Mouse (Mus musculus) CH12.LX (cell line): ENCODE data around the gene Ppil3. TPM values are rescaled to one million over a fixed set of nuclear protein-coding genes. Genes with fewer than 3 reads are reported as not detected.

Experiments
- DNase-seq: peaks from one replicate; pipeline ENCODE4 v3.0.0-alpha.2; 2013; ENCODE audit errors: extremely low read depth
- H3K27ac ChIP-seq: 2 replicates; pipeline ENCODE4 v1.5.1; 2012; ENCODE audit warnings: low read depth, mild to moderate bottlenecking, control low read depth, moderate library complexity; ENCODE audit not compliant: insufficient read depth
- H3K27me3 ChIP-seq: replicated peaks from 2 replicates; pipeline ENCODE3; 2012; ENCODE audit warnings: inconsistent platforms
- H3K36me3 ChIP-seq, 2 experiments: replicated peaks in 1 of 2; 2 replicates each; pipeline versions ENCODE3 to v1.6.1; 2012; ENCODE audit warnings: inconsistent platforms in 1 of 2, low read length in 1 of 2, mild to moderate bottlenecking in 1 of 2, mixed read lengths in 1 of 2, moderate library complexity in 1 of 2; ENCODE audit not compliant: control insufficient read depth in 1 of 2, insufficient read depth in 1 of 2
- H3K4me1 ChIP-seq, 2 experiments: 2 replicates each; pipeline ENCODE4 v1.6.1; 2012; ENCODE audit warnings: inconsistent platforms in 1 of 2, moderate library complexity in 1 of 2; ENCODE audit not compliant: insufficient read depth in 2 of 2, control insufficient read depth in 1 of 2
- H3K4me2 ChIP-seq: 2 replicates; pipeline ENCODE4 v1.6.1; 2012; ENCODE audit warnings: low read depth, mild to moderate bottlenecking, control low read depth; ENCODE audit not compliant: poor library complexity, insufficient read depth, severe bottlenecking
- H3K4me3 ChIP-seq, 3 experiments: fragments of 150-350 bp in 1 of 3; sonication (generic) in 1 of 3; replicated peaks in 1 of 3; 2 replicates each; pipeline versions ENCODE3 to v1.5.1; 2011 to 2012; ENCODE audit warnings: low read depth in 2 of 3, low read length in 2 of 3, mild to moderate bottlenecking in 2 of 3, moderate library complexity in 2 of 3, control low read depth in 1 of 3, improper control_type of control experiment in 1 of 3, inconsistent platforms in 1 of 3, mixed read lengths in 1 of 3; ENCODE audit not compliant: poor library complexity in 1 of 3
- H3K79me2 ChIP-seq: replicated peaks from 2 replicates; pipeline ENCODE4 v1.6.1; 2012; ENCODE audit warnings: mild to moderate bottlenecking, moderate library complexity; ENCODE audit not compliant: control insufficient read depth, poor library complexity, insufficient read depth, severe bottlenecking; ENCODE audit errors: extremely low read depth
- H3K9ac ChIP-seq: 2 replicates; pipeline ENCODE4 v1.6.1; 2012; ENCODE audit warnings: low read depth, mild to moderate bottlenecking, control low read depth, moderate library complexity; ENCODE audit not compliant: insufficient read depth
- H3K9me3 ChIP-seq: replicated peaks from 2 replicates; pipeline ENCODE3; 2012; ENCODE audit warnings: low read length, inconsistent platforms, mixed read lengths
- CHD1 ChIP-seq: IDR thresholded peaks from 2 replicates; pipeline ENCODE4 v1.6.1; 2012; ENCODE audit warnings: low read depth, low read length, improper control_type of control experiment, inconsistent platforms
- CHD2 ChIP-seq: IDR thresholded peaks from 2 replicates; pipeline ENCODE4 v1.6.1; 2011; ENCODE audit warnings: low read length, improper control_type of control experiment
- E2F4 ChIP-seq: IDR thresholded peaks from 2 replicates; pipeline ENCODE4 v1.6.1; 2011; ENCODE audit warnings: low read depth, low read length, improper control_type of control experiment; ENCODE audit not compliant: insufficient replicate concordance
- ELF1 ChIP-seq: IDR thresholded peaks from 2 replicates; pipeline ENCODE4 v1.6.1; 2014; ENCODE audit warnings: low read depth, mild to moderate bottlenecking, inconsistent platforms, low read length, improper control_type of control experiment
- ETS1 ChIP-seq: conservative IDR thresholded peaks from 2 replicates; pipeline ENCODE4 v1.6.1; 2012; ENCODE audit warnings: low read depth, mild to moderate bottlenecking, inconsistent platforms, low read length, improper control_type of control experiment, moderate library complexity
- GABPA ChIP-seq: IDR thresholded peaks from 2 replicates; pipeline ENCODE4 v1.6.1; 2012; ENCODE audit warnings: low read depth, low read length, improper control_type of control experiment, inconsistent platforms; ENCODE audit not compliant: insufficient replicate concordance
- IRF4 ChIP-seq: IDR thresholded peaks from 2 replicates; pipeline ENCODE4 v1.6.1; 2014; ENCODE audit warnings: low read depth, mild to moderate bottlenecking, inconsistent platforms, low read length, improper control_type of control experiment
- JUND ChIP-seq: conservative IDR thresholded peaks from 2 replicates; pipeline ENCODE4 v1.6.1; 2011; ENCODE audit warnings: low read depth, low read length, improper control_type of control experiment
- MAFK ChIP-seq: IDR thresholded peaks from 2 replicates; pipeline ENCODE4 v1.6.1; 2011; ENCODE audit warnings: low read length, improper control_type of control experiment; ENCODE audit not compliant: insufficient replicate concordance
- MAZ ChIP-seq: IDR thresholded peaks from 2 replicates; pipeline ENCODE4 v1.6.1; 2012; ENCODE audit warnings: low read depth, mild to moderate bottlenecking, inconsistent platforms, low read length, improper control_type of control experiment, moderate library complexity
- MEF2A ChIP-seq: IDR thresholded peaks from 2 replicates; pipeline ENCODE4 v1.6.1; 2014; ENCODE audit warnings: low read depth, mild to moderate bottlenecking, inconsistent platforms, low read length, improper control_type of control experiment, borderline replicate concordance
- NELFE ChIP-seq: IDR thresholded peaks from 2 replicates; pipeline ENCODE4 v1.6.1; 2011; ENCODE audit warnings: low read depth, low read length, improper control_type of control experiment
- PAX5 ChIP-seq: IDR thresholded peaks from 2 replicates; pipeline ENCODE4 v1.6.1; 2012; ENCODE audit warnings: low read length, inconsistent platforms, mixed read lengths
- POLR2AphosphoS2 ChIP-seq: IDR thresholded peaks from 2 replicates; pipeline ENCODE4 v1.6.1; 2011; ENCODE audit warnings: low read depth, low read length, improper control_type of control experiment
- RAD21 ChIP-seq: IDR thresholded peaks from 2 replicates; pipeline ENCODE4 v1.6.1; 2011; ENCODE audit warnings: low read depth, mild to moderate bottlenecking, low read length, improper control_type of control experiment, moderate library complexity
- SMC3 ChIP-seq: IDR thresholded peaks from 2 replicates; pipeline ENCODE4 v1.6.1; 2011; ENCODE audit warnings: low read depth, low read length, improper control_type of control experiment
- USF1 ChIP-seq: IDR thresholded peaks from 2 replicates; pipeline ENCODE4 v1.6.1; 2014; ENCODE audit warnings: low read depth, mild to moderate bottlenecking, inconsistent platforms, low read length, improper control_type of control experiment
- ZKSCAN1 ChIP-seq: IDR thresholded peaks from 2 replicates; pipeline ENCODE4 v1.6.1; 2012; ENCODE audit warnings: low read depth, inconsistent platforms, low read length, improper control_type of control experiment, borderline replicate concordance
- dilution Hi-C: fragments of 300-500 bp; cut with MboI; formaldehyde crosslinking; loops from 2 replicates; pipeline ENCODE4 v1.14.3; 2020; ENCODE audit warnings: low sequenced_read_pairs; ENCODE audit not compliant: extremely low pct_unique_long_range_greater_than_20kb, extremely low pct_ligation_motif_present
- in situ Hi-C: fragments of 300-500 bp; cut with MboI; formaldehyde crosslinking; loops from 3 replicates; pipeline ENCODE4 v1.14.3; 2019; ENCODE audit warnings: low sequenced_read_pairs, low pct_ligation_motif_present, low pct_unique_long_range_greater_than_20kb, mixed read lengths
- polyA plus RNA-seq: library from polyadenylated mRNA; unstranded; fragments of >175 nt; gene quantifications from 2 replicates; pipeline ENCODE4 v1.2.1, GENCODE M21; 2012; ENCODE audit warnings: low read depth; ENCODE audit not compliant: insufficient read length
- total RNA-seq, 2 experiments: library from RNA; depleted of rRNA; stranded (reverse); fragments of 300-350 nt in 1 of 2; fragments of >200 nt in 1 of 2; gene quantifications; 2 replicates each; pipeline ENCODE4 v1.2.3; 2012 to 2014

Gene Ppil3
- total and polyA plus RNA-seq, 3 experiments: 66.1 to 161 (median 103) TPM

DNA sequence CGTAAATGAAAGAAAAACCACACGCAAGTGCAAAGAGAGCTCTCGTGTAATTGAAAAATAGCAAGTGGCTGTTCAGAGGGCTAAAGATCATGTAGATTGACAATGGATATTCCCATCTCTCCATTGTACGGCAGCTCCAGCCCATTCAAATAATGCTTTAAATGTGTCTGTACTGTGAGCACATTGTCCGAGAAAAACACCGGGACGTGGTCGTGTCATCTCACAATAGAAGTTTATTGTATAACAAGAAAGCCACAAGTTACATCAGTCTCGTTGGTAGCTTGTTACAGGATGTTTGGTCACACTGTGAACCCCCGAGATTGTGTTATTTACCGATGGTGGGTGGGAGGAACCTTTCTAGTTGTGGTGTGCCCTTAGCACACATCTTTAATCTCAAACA, 575 bp upstream of the Ppil3 start:
- Histone ChIP-seq H3K9me3 (no peaks in the 10 kb centered on the region), H3K4me3 (peak overlapping the region; percentile 69 to 82 (median 74)), H3K4me1 (peaks cover 5 to 24% of the 10 kb centered on the region in 2 experiments), H3K27ac (peak overlapping the region; percentile 17; the same call in 1 of the 2 replicates), H3K9ac (peak overlapping the region; percentile 65), H3K27me3 (no peaks in the 10 kb centered on the region), H3K36me3 (peaks cover 27 to 64% of the 10 kb centered on the region in 2 experiments), H3K4me2 (peak overlapping the region; percentile 81), H3K79me2 (peaks cover 37% of the 10 kb centered on the region)
- dilution Hi-C loops (no loop called here), in situ Hi-C loops (no loop called here)
- TF ChIP-seq E2F4 (no peak), MEF2A (no peak), ELF1 (no peak)
- DNase-seq: peak; percentile 19

DNA sequence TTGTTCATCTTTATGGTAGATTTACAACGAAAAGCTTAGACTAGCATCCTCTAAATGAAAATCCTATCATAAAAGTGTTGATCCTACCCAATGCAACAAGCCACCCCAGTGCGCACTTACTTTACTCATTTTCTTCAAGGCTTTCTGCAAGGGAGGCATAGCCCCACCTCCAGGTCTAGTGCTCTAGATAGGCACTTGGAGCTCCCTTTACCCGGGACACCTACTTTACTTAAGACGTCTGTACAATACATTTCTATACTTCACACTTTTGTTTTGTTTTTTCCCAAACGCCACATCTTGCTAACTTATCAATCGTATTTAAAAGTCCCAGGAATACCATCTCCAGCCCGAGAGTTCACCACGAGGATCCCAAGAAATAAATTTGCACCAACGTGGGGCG, 595 bp downstream of the Ppil3 start:
- dilution Hi-C loops: no loop called here
- H3K4me3 ChIP-seq: peak overlapping the region; percentile 69 to 82 (median 74)
- no peak for TF ChIP-seq CHD2
- TF ChIP-seq RAD21: no peak
- TF ChIP-seq NELFE: no peak
- TF ChIP-seq CHD1: no peak
- TF ChIP-seq MAFK: no peak
- no peak for TF ChIP-seq IRF4
- no peak for TF ChIP-seq JUND
- no peak for TF ChIP-seq MAZ
- TF ChIP-seq POLR2AphosphoS2: no peak
- TF ChIP-seq ZKSCAN1: no peak
- TF ChIP-seq ELF1: no peak
- TF ChIP-seq ETS1: no peak
- no peak for TF ChIP-seq GABPA
- no peak for TF ChIP-seq PAX5
- no peak for TF ChIP-seq USF1
- no peak for TF ChIP-seq SMC3
- no peak for TF ChIP-seq MEF2A
- TF ChIP-seq, all 38 proteins: peak for 0
- peak overlapping the region; percentile 81; the same call in 1 of the 2 replicates for H3K4me2 ChIP-seq
- DNase-seq: peak; percentile 15
- in situ Hi-C loops: no loop called here
- peaks cover 5 to 24% of the 10 kb centered on the region in 2 experiments for H3K4me1 ChIP-seq
- no peaks in the 10 kb centered on the region for H3K27me3 ChIP-seq
- peaks cover 37% of the 10 kb centered on the region for H3K79me2 ChIP-seq
- peak overlapping the region; percentile 60 for H3K9ac ChIP-seq
- no peaks in the 10 kb centered on the region for H3K9me3 ChIP-seq
- H3K36me3 ChIP-seq: peaks cover 33 to 66% of the 10 kb centered on the region in 2 experiments
- peak overlapping the region; percentile 69; the same call in 1 of the 2 replicates for H3K27ac ChIP-seq
